Mouse (Mus musculus) G1E (cell line): ENCODE data around the gene Mcrip1.

Experiments
- CTCF ChIP-seq: IDR thresholded peaks from 2 replicates; pipeline ENCODE4 v1.5.1; 2012; ENCODE audit warnings: low read depth, low read length, inconsistent platforms, mixed read lengths
- GATA1 ChIP-seq: IDR thresholded peaks from 2 replicates; pipeline ENCODE4 v1.6.1; 2012; ENCODE audit warnings: borderline replicate concordance, low read length, inconsistent platforms, mixed read lengths
- GATA2 ChIP-seq: IDR thresholded peaks from 2 replicates; pipeline ENCODE4 v1.6.1; 2012; ENCODE audit warnings: low read depth, low read length, inconsistent platforms, borderline replicate concordance
- POLR2AphosphoS5 ChIP-seq: IDR thresholded peaks from 2 replicates; pipeline ENCODE4 v1.6.1; 2012; ENCODE audit warnings: low read depth, low read length, inconsistent platforms; ENCODE audit not compliant: insufficient replicate concordance
- TAL1 ChIP-seq: conservative IDR thresholded peaks from 2 replicates; pipeline ENCODE4 v1.6.1; 2012; ENCODE audit warnings: low read depth, low read length, inconsistent platforms, mixed read lengths

- no peak for TF ChIP-seq CTCF
- TF ChIP-seq TAL1: no peak
- no peak for TF ChIP-seq GATA1
- no peak for TF ChIP-seq POLR2AphosphoS5
- no peak for TF ChIP-seq GATA2
These were observed 48.9 kb upstream of the Mcrip1 start, which contains the start of the genes Alyref and Anapc11 for GRCm38 (mm10) chr11:120598283-120598989.
